Mouse (Mus musculus): ENCODE results near the gene Tbc1d9. TPM values are rescaled to one million over a fixed set of nuclear protein-coding genes. Genes with fewer than 3 reads are reported as not detected.
A peak's percentile ranks its signal among the peaks of the same experiment; 100 is the strongest.

The Tbc1d9 gene
- polyA plus RNA-seq, 1 experiment from 2014 or later = 0.40 TPM

- H3K36me3 ChIP-seq (replicated peaks) = no peaks in the 10 kb centered on the region
- H3K27me3 ChIP-seq = 0 out of 2 replicates have a peak, but pooled peaks cover 3% of the 10 kb centered on the region
- no peaks in the 10 kb centered on the region for H3K9me3 ChIP-seq (replicated peaks)
- 0 out of 2 replicates have a peak, but pooled peaks cover 10% of the 10 kb centered on the region for H3K4me1 ChIP-seq (replicated peaks)
- H3K9ac ChIP-seq = no peak overlapping the region
- no peak overlapping the region for H3K4me3 ChIP-seq (replicated peaks)
- ATAC-seq (ENCODE audit: insufficient read depth) = no peak
- peak overlapping the region; percentile 30; the same call in 1 of the 2 replicates for H3K4me2 ChIP-seq
- 25% methylated on average over 11 of the region's 11 CpGs for whole genome bisulfite sequencing (ENCODE audit: insufficient replicate concordance)
- no peak overlapping the region for H3K27ac ChIP-seq (replicated peaks)
Observed at GRCm38 (mm10) chr8:83177317-83178195, 12.4 kb downstream of the Tbc1d9 start.

DNA sequence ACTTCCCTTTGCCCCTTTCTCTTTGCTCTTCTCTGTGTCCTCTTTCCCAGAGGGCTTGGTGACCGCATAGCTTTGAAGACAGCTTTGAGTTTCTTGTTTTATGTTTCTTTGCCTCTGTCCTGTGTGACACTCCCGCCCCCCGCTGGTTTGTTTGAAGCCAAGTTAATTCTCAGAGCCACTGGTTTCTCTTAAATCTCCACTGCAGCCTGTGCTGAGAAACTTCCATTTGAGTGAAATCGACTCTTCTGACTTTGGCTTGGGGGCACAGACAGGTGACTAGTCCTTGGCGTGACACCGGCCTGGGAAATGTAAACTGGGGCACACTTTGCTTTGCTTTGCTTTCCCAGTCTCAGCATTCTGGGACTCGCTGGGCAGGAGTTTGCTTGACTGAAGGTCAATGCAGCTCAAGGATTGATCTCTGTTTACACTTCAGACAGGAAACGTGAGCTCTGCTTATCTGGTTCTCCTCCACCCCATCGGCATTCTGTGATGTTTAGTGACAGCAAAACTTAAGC is 13.1 kb downstream of the Tbc1d9 start:
- Histone ChIP-seq H3K27me3 (0 out of 2 replicates have a peak, but pooled peaks cover 3% of the 10 kb centered on the region), H3K9ac (no peak overlapping the region), H3K27ac (replicated peaks) (no peak overlapping the region), H3K4me2 (peak overlapping the region; percentile 30; the same call in 1 of the 2 replicates), H3K4me3 (replicated peaks) (no peak overlapping the region), H3K36me3 (replicated peaks) (no peaks in the 10 kb centered on the region), H3K9me3 (replicated peaks) (no peaks in the 10 kb centered on the region), H3K4me1 (replicated peaks) (0 out of 2 replicates have a peak, but pooled peaks cover 10% of the 10 kb centered on the region)
- 9% methylated on average over 9 of the region's 9 CpGs for WGBS (ENCODE audit: insufficient replicate concordance)
- no peak for ATAC-seq (ENCODE audit: insufficient read depth)

GRCm38 (mm10) chr8:83181851-83182482 is 16.8 kb downstream of the Tbc1d9 start:
- Histone ChIP-seq H3K36me3 (replicated peaks) (no peaks in the 10 kb centered on the region), H3K27ac (replicated peaks) (no peak overlapping the region), H3K9ac (no peak overlapping the region), H3K4me1 (replicated peaks) (0 out of 2 replicates have a peak, but pooled peaks cover 10% of the 10 kb centered on the region), H3K27me3 (0 out of 2 replicates have a peak, but pooled peaks cover 3% of the 10 kb centered on the region), H3K4me2 (no peak overlapping the region), H3K4me3 (replicated peaks) (no peak overlapping the region), H3K9me3 (replicated peaks) (no peaks in the 10 kb centered on the region)
- 57% methylated on average over 6 of the region's 6 CpGs for WGBS (ENCODE audit: insufficient replicate concordance)
- ATAC-seq (ENCODE audit: insufficient read depth) = no peak

DNA sequence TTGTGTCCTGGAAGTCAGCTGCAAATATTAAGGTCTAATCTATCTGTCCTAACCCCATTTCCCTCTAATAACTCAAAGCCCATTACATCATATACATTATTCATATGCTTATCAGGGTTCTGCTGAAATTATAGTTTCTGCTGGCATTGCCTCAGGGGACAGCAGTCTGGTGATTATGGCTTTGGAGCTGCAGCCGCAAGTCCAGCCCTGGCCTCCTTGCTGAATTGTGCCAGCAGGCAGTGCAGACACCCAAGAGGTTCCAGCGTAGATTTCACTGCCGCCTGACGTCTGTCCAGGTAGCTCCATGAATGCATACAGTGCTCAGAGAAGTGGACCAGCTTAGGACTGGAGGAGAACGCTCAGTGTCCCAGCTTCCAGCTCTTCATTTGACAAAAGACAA is 17.6 kb downstream of the Tbc1d9 start:
- no peak overlapping the region for H3K4me2 ChIP-seq
- WGBS (ENCODE audit: insufficient replicate concordance) = 70% methylated on average over 5 of the region's 5 CpGs
- H3K9me3 ChIP-seq (replicated peaks) = no peaks in the 10 kb centered on the region
- H3K4me3 ChIP-seq (replicated peaks) = no peak overlapping the region
- 0 out of 2 replicates have a peak, but pooled peaks cover 3% of the 10 kb centered on the region for H3K27me3 ChIP-seq
- no peak overlapping the region for H3K9ac ChIP-seq
- no peak overlapping the region for H3K27ac ChIP-seq (replicated peaks)
- ATAC-seq (ENCODE audit: insufficient read depth) = no peak
- H3K36me3 ChIP-seq (replicated peaks) = no peaks in the 10 kb centered on the region
- H3K4me1 ChIP-seq (replicated peaks) = 0 out of 2 replicates have a peak, but pooled peaks cover 8% of the 10 kb centered on the region

- Histone ChIP-seq H3K4me3 (replicated peaks) (no peak overlapping the region), H3K27me3 (no peaks in the 10 kb centered on the region), H3K4me1 (replicated peaks) (no peaks in the 10 kb centered on the region), H3K27ac (replicated peaks) (no peak overlapping the region), H3K9ac (no peak overlapping the region), H3K9me3 (replicated peaks) (no peaks in the 10 kb centered on the region), H3K4me2 (no peak overlapping the region), H3K36me3 (replicated peaks) (no peaks in the 10 kb centered on the region)
- WGBS (ENCODE audit: insufficient replicate concordance) = 59% methylated on average over 6 of the region's 6 CpGs
- ATAC-seq (ENCODE audit: insufficient read depth) = no peak
Observed at GRCm38 (mm10) chr8:83186376-83186775, 21.2 kb downstream of the Tbc1d9 start.

- Histone ChIP-seq H3K27ac (replicated peaks) (no peak overlapping the region), H3K4me2 (no peak overlapping the region), H3K27me3 (no peaks in the 10 kb centered on the region), H3K9me3 (replicated peaks) (no peaks in the 10 kb centered on the region), H3K4me1 (replicated peaks) (no peaks in the 10 kb centered on the region), H3K9ac (no peak overlapping the region), H3K36me3 (replicated peaks) (no peaks in the 10 kb centered on the region), H3K4me3 (replicated peaks) (no peak overlapping the region)
- no peak for ATAC-seq (ENCODE audit: insufficient read depth)
- WGBS (ENCODE audit: insufficient replicate concordance) = 69% methylated on average over 10 of the region's 10 CpGs
Observed at GRCm38 (mm10) chr8:83187363-83187962, 22.3 kb downstream of the Tbc1d9 start.

DNA sequence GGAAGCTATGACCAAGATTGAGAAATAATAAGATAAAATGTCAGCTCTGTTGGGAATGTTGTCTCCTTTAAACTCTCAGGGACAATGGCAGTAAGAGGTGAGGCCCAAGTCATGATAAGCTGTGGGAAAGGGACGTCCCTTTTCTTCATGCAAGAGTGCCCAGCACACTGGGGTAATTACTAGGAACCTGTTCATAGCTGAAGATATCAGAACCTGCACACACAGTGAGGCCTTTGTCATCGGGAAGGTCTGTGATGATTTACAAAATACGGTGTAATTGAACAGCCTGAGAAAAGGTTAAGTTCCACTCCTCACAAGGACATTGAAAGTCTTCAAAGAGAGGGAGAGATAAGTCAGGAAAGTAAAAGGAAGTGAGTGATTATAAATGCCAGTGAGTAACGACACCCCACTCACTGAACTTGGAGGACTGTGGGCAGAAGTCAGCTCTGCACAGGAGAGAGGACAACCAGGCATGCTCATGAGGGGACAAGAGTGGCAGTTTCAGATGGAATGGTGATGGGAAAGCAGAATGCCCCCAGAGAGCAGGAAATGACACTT is 24.5 kb downstream of the Tbc1d9 start:
- no peaks in the 10 kb centered on the region for H3K36me3 ChIP-seq (replicated peaks)
- no peak overlapping the region for H3K27ac ChIP-seq (replicated peaks)
- no peaks in the 10 kb centered on the region for H3K9me3 ChIP-seq (replicated peaks)
- no peaks in the 10 kb centered on the region for H3K4me1 ChIP-seq (replicated peaks)
- WGBS (ENCODE audit: insufficient replicate concordance) = 48% methylated on average over 4 of the region's 4 CpGs
- H3K4me2 ChIP-seq = no peak overlapping the region
- H3K4me3 ChIP-seq (replicated peaks) = no peak overlapping the region
- no peak overlapping the region for H3K9ac ChIP-seq
- ATAC-seq (ENCODE audit: insufficient read depth) = no peak
- H3K27me3 ChIP-seq = no peaks in the 10 kb centered on the region

DNA sequence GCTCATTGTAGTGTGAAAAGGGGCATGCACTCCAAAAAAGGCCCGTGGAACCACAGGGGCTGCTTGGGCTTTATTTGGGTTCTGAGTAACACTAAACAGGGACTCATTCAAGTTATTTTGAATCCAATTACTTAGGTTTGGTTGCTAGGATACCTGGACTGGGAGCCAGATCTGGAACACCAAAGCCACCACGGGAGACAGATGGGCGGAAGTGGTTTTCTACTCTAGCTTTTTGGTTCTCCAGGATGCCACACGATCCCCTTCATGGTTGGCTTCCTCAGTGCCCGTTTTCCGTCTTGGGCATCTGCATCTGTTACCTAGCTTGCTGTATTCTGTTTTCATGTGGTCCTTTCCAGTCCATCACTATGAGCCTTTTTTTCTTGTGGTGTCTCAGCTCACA is 30.9 kb downstream of the Tbc1d9 start:
- no peak overlapping the region for H3K9ac ChIP-seq
- no peak for ATAC-seq (ENCODE audit: insufficient read depth)
- H3K9me3 ChIP-seq (replicated peaks) = no peaks in the 10 kb centered on the region
- H3K4me2 ChIP-seq = no peak overlapping the region
- peaks cover 13% of the 10 kb centered on the region; the same call in 1 of the 2 replicates for H3K4me1 ChIP-seq (replicated peaks)
- H3K27ac ChIP-seq (replicated peaks) = no peak overlapping the region
- H3K4me3 ChIP-seq (replicated peaks) = no peak overlapping the region
- no peaks in the 10 kb centered on the region for H3K36me3 ChIP-seq (replicated peaks)
- H3K27me3 ChIP-seq = no peaks in the 10 kb centered on the region
- 66% methylated on average over 6 of the region's 6 CpGs for WGBS (ENCODE audit: insufficient replicate concordance)

DNA sequence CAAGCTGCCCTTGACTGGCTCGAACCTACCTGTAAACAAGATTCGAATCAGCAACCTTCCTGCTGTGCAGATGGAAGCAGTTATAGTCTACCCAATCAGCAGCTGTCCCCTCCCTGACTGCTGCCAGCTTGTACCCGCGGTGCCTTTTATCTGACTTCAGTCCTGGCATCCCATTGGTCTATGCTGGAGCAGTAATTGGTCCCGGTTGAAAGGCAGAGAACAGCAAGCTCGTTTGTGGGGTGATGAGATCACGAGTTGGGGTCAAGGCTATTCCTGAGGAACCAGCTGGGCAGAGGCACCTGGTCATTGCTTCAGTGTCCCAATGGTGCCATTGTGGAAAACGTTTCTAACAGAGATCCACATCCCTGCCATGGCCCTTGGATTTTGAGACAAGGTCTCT is 34.6 kb downstream of the Tbc1d9 start:
- Histone ChIP-seq H3K9ac (no peak overlapping the region), H3K4me3 (replicated peaks) (no peak overlapping the region), H3K27ac (replicated peaks) (no peak overlapping the region), H3K27me3 (no peaks in the 10 kb centered on the region), H3K4me1 (replicated peaks) (peaks cover 13% of the 10 kb centered on the region; the same call in 1 of the 2 replicates), H3K4me2 (no peak overlapping the region), H3K9me3 (replicated peaks) (no peaks in the 10 kb centered on the region), H3K36me3 (replicated peaks) (no peaks in the 10 kb centered on the region)
- no peak for ATAC-seq (ENCODE audit: insufficient read depth)
- WGBS (ENCODE audit: insufficient replicate concordance) = 61% methylated on average over 8 of the region's 8 CpGs

- no peak overlapping the region for H3K4me3 ChIP-seq (replicated peaks)
- no peaks in the 10 kb centered on the region for H3K27me3 ChIP-seq
- peaks cover 13% of the 10 kb centered on the region; the same call in 1 of the 2 replicates for H3K4me1 ChIP-seq (replicated peaks)
- H3K4me2 ChIP-seq = peak overlapping the region; percentile 20; the same call in 1 of the 2 replicates
- H3K9ac ChIP-seq = no peak overlapping the region
- no peak overlapping the region for H3K27ac ChIP-seq (replicated peaks)
- WGBS (ENCODE audit: insufficient replicate concordance) = 61% methylated on average over 16 of the region's 16 CpGs
- H3K9me3 ChIP-seq (replicated peaks) = no peaks in the 10 kb centered on the region
- H3K36me3 ChIP-seq (replicated peaks) = no peaks in the 10 kb centered on the region
- ATAC-seq (ENCODE audit: insufficient read depth) = no peak
Observed at GRCm38 (mm10) chr8:83200191-83201177, 35.3 kb downstream of the Tbc1d9 start.

Data from liver, embryonic 15.5 days (tissue).